Mouse (Mus musculus): ENCODE measurements around the gene Cacna1e.

Gene Cacna1e

DNA sequence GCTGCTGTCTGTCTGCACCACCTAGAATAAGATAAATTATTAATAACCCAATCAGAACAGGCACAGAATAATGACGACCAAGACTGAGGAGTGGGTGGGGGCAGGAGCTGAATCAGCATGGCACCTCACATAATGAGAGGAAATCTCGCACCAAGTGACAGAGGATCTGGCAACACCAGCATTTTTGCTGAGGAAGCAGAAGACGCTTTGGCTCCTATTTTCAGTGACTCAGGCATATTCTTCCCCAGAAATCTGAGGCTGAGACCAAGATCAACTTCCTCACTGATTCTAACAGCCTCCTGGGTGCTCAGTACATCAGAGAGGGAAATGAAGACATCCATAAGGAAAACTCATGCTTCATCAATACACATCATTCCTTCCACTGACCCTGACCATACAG, 471.2 kb downstream of the Cacna1e start:
- in situ Hi-C loops (cut with MboI), result no loop called here

DNA sequence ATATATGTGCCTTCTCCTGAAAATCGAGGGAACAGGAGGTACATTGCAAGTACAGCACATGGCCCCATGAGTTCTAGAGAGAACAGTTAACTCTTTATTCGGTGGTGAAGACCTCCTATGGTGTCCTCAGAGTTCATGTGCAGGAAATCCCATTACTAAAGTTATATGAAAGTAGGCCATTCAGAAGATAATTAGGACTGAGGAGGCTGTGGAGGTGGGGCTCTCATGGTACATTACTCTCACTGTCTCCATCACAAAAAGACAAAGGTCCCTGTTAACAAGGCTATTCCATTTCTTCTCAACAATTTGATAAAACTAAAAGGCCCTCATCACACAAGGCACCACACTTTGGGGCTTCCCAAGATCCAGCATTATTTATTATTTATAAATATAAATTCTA, 475.2 kb downstream of the Cacna1e start:
- in situ Hi-C loops (cut with MboI), result no loop called here

DNA sequence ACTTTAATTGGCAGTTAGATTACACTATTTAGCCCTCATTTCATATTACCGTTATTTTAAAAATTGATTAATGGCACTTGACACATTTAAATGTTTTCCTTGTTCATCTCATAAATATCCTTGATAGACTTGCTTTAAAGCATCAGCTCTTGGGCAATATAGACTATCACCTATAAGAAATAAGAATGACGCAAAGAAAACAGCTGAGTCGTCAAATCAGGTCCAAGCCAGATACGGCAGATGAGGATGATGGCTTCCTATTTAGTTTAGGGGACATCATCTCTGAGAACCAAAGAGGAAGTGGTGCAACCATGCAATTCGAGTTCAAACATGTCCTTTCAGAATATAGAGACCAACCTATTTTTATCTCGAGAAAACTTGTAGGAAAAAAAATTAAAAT, 492.3 kb downstream of the Cacna1e start:
- in situ Hi-C loops (cut with MboI), result no loop called here
